Mouse (Mus musculus): ENCODE data around the gene Speer4e. TPM values are rescaled to one million over a fixed set of nuclear protein-coding genes. Genes with fewer than 3 reads are reported as not detected.
"Not testable (repeated sequence)": the region's sequence is repeated elsewhere in the genome, so short reads cannot be mapped to it uniquely, and the experiment has no call there.

The Speer4e gene
- total and polyA plus RNA-seq, 2 experiments from 2014 or later, result not detected

DNA sequence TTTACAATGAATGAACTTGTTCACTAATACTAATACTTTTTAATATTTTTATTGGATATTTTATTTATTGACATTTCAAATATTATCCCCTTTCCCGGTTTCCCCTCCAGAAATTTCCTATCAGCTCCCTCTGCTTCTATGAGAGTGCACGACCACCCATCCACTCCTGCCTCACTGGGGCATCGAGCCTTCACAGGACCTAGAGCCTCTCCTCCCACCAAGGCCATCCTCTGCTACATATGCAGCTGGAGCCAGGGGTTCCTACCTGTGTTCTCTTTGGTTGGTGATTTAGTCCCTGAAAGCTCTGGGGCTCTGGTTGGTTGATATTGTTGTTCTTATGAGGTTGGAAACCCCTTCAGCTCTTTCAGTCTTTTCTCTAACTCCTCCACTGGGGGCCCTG lies 14.5 kb upstream of the Speer4e start:
- not testable (repeated sequence) for ATAC-seq, DNase-seq
- WGBS, result 74% methylated on average over 3 of the region's 3 CpGs

GRCm38 (mm10) chr5:14951822-14952221 lies 13.6 kb upstream of the Speer4e start:
- peaks cover 14% of the 10 kb centered on the region; the same call in 1 of the 2 replicates for H3K9me3 ChIP-seq (ENCODE audit: low read length)
- DNase-seq; H3K27me3 ChIP-seq (ENCODE audit: insufficient read depth, low read length); H3K4me2 ChIP-seq (ENCODE audit: low read depth); H3K4me3 ChIP-seq (ENCODE audit: low read depth, low read length); H3K36me3 ChIP-seq (ENCODE audit: insufficient read depth); H3K27ac ChIP-seq (ENCODE audit: low read depth, low read length); H3K9ac ChIP-seq; ATAC-seq; H3K4me1 ChIP-seq (ENCODE audit: insufficient read depth): not testable (repeated sequence)
- 69% methylated on average over 7 of the region's 7 CpGs for WGBS

More for the DNA sequence above, 14.5 kb upstream of the Speer4e start:
- H3K9ac ChIP-seq; H3K36me3 ChIP-seq (ENCODE audit: insufficient read depth); H3K27me3 ChIP-seq (ENCODE audit: insufficient read depth, low read length); H3K27ac ChIP-seq (ENCODE audit: low read depth, low read length); H3K4me3 ChIP-seq (ENCODE audit: low read depth, low read length); H3K4me1 ChIP-seq (ENCODE audit: insufficient read depth); H3K4me2 ChIP-seq (ENCODE audit: low read depth): not testable (repeated sequence)
- H3K9me3 ChIP-seq (ENCODE audit: low read length), result peaks cover 13% of the 10 kb centered on the region; the same call in 1 of the 2 replicates

DNA sequence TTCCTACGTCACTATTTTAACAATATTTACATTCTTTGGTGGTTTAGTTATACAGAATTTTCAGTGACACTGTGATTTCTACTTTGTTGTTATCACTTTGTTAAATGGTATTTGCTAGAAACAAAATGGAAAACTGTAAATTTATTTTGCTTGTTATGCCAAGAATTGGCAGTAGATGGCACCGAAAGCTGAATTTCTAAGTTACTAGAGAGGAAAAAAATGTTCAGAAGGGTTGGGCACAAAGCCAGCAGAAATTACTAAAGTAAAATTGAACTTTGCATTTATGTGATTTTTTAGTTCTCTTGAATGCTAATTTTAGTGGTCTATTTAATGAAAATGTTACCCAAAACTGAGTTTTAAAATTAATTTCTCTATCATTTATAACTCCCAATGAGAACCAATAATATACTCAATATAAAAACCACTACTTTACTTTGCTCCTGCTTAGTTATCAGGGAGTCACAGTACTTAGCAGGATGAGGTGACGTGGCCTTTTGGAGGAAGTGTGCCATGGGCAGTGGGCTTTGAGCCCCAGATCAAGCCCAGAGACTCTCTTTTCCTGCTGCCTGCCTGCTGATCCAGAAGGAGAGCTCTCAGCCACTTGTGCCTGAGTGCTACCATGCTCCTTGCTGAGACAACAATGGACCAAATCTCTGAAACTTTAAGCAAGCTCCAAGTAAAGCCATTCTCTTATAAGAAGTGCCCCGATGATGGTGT lies 9.4 kb upstream of the Speer4e start:
- DNase-seq; ATAC-seq; H3K27me3 ChIP-seq (ENCODE audit: insufficient read depth, low read length); H3K4me3 ChIP-seq (ENCODE audit: low read depth, low read length); H3K4me1 ChIP-seq (ENCODE audit: insufficient read depth); H3K4me2 ChIP-seq (ENCODE audit: low read depth); H3K36me3 ChIP-seq (ENCODE audit: insufficient read depth); H3K27ac ChIP-seq (ENCODE audit: low read depth, low read length); H3K9me3 ChIP-seq (ENCODE audit: low read length); H3K9ac ChIP-seq: not testable (repeated sequence)
- WGBS, result 63% methylated on average over 4 of the region's 4 CpGs

DNA sequence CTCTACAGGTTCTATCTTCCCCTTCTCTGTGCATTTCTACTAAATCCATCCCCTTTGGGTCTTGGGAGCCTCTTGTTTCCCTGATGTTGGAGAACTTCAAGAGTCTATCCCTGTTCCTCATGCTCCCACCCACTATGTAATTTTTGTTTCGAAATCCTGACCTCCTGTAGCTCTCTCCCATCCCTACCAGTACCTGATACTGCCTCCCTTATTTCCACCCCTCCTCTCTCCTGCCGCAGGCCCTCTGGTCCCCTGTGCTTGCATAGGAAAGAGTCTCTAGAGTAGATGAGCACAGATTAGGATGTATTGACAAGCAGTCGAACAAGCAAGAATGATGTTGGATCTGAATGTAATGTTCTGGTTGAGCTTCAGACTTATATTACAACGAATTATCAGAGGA lies 7.3 kb upstream of the Speer4e start:
- not testable (repeated sequence) for H3K4me2 ChIP-seq (ENCODE audit: low read depth); H3K9me3 ChIP-seq (ENCODE audit: low read length); H3K27ac ChIP-seq (ENCODE audit: low read depth, low read length); ATAC-seq; H3K4me3 ChIP-seq (ENCODE audit: low read depth, low read length); H3K36me3 ChIP-seq (ENCODE audit: insufficient read depth); H3K4me1 ChIP-seq (ENCODE audit: insufficient read depth); H3K27me3 ChIP-seq (ENCODE audit: insufficient read depth, low read length); DNase-seq; H3K9ac ChIP-seq
- 60% methylated on average over 4 of the region's 4 CpGs for WGBS

GRCm38 (mm10) chr5:14941043-14941442 lies 2.8 kb upstream of the Speer4e start:
- not testable (repeated sequence) for H3K4me3 ChIP-seq (ENCODE audit: low read depth, low read length); H3K9me3 ChIP-seq (ENCODE audit: low read length); H3K27ac ChIP-seq (ENCODE audit: low read depth, low read length); ATAC-seq; H3K9ac ChIP-seq; H3K4me1 ChIP-seq (ENCODE audit: insufficient read depth); DNase-seq; H3K27me3 ChIP-seq (ENCODE audit: insufficient read depth, low read length); H3K36me3 ChIP-seq (ENCODE audit: insufficient read depth); H3K4me2 ChIP-seq (ENCODE audit: low read depth)
- WGBS, result 90% methylated on average over 1 of the region's 1 CpGs

DNA sequence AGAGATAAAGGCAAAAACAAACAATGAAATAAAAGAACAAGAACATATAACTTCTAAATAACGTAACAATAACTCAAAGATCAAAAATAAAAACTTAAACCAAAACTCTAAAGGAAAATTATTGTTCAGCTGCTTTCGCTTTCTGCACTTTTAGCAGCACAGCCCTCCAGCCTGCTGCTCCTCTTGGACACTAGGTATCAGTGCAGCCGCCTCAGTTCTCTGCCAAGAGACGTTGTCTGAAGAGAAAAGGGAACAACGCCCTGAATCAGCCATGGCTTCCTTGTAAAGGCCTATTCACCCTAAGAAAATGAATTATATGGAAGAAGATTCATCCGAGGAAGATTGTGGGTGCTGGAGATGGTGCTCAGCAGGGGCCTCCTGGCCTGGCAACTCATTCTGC lies 4.5 kb downstream of the Speer4e start:
- 73% methylated on average over 5 of the region's 6 CpGs for WGBS
- H3K27ac ChIP-seq (ENCODE audit: low read depth, low read length); ATAC-seq; H3K36me3 ChIP-seq (ENCODE audit: insufficient read depth); DNase-seq; H3K4me2 ChIP-seq (ENCODE audit: low read depth); H3K4me3 ChIP-seq (ENCODE audit: low read depth, low read length); H3K9ac ChIP-seq; H3K27me3 ChIP-seq (ENCODE audit: insufficient read depth, low read length); H3K9me3 ChIP-seq (ENCODE audit: low read length); H3K4me1 ChIP-seq (ENCODE audit: insufficient read depth): not testable (repeated sequence)

DNA sequence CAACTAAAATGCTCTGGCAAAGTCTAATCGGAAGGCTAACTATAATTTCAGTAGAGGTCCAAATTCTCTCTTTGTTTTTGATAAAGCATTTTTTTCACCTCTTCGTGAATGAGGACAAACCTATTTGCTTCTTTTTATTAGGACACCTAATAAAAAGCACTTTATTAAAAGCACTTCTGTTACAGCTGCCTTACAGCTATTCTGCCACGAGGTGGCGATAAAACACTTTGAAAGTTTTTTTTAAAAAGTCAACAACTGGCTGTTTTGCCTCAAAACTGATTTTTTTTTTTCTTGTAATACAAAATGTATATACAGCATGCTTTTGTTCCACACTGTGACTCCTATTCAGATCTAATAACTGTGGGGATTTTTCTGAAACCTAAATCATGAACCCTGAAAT lies 11.2 kb downstream of the Speer4e start:
- DNase-seq, result not testable (repeated sequence)
- WGBS, result 31% methylated on average over 4 of the region's 4 CpGs

GRCm38 (mm10) chr5:14914799-14915198 lies 23.4 kb downstream of the Speer4e start, which contains the start of gene Gm9758:
TSS of gene Gm9758 (minus strand) at chr5:14914899.
- not testable (repeated sequence) for H3K9ac ChIP-seq; H3K4me3 ChIP-seq (ENCODE audit: low read depth, low read length); H3K36me3 ChIP-seq (ENCODE audit: insufficient read depth); ATAC-seq; DNase-seq; H3K4me1 ChIP-seq (ENCODE audit: insufficient read depth); H3K27me3 ChIP-seq (ENCODE audit: insufficient read depth, low read length); H3K9me3 ChIP-seq (ENCODE audit: low read length); H3K27ac ChIP-seq (ENCODE audit: low read depth, low read length); H3K4me2 ChIP-seq (ENCODE audit: low read depth)
- WGBS, result 50% methylated on average over 1 of the region's 1 CpGs

More for the DNA sequence above, 11.2 kb downstream of the Speer4e start:
- not testable (repeated sequence) for H3K36me3 ChIP-seq (ENCODE audit: insufficient read depth); H3K27me3 ChIP-seq (ENCODE audit: insufficient read depth, low read length); H3K4me2 ChIP-seq (ENCODE audit: low read depth); H3K27ac ChIP-seq (ENCODE audit: low read depth, low read length); H3K4me3 ChIP-seq (ENCODE audit: low read depth, low read length); H3K9ac ChIP-seq; H3K4me1 ChIP-seq (ENCODE audit: insufficient read depth); H3K9me3 ChIP-seq (ENCODE audit: low read length); ATAC-seq
- peak; percentile 30; the same call in 1 of the 2 replicates for TF ChIP-seq CTCF (IDR thresholded peaks at IDR 0.05; ENCODE audit: low read depth)

GRCm38 (mm10) chr5:14914361-14914760 lies 23.9 kb downstream of the Speer4e start:
- H3K9ac ChIP-seq; H3K27ac ChIP-seq (ENCODE audit: low read depth, low read length); DNase-seq; H3K4me3 ChIP-seq (ENCODE audit: low read depth, low read length); H3K4me2 ChIP-seq (ENCODE audit: low read depth); H3K27me3 ChIP-seq (ENCODE audit: insufficient read depth, low read length); ATAC-seq; H3K4me1 ChIP-seq (ENCODE audit: insufficient read depth); H3K9me3 ChIP-seq (ENCODE audit: low read length); H3K36me3 ChIP-seq (ENCODE audit: insufficient read depth): not testable (repeated sequence)
- WGBS, result 71% methylated on average over 2 of the region's 3 CpGs

DNA sequence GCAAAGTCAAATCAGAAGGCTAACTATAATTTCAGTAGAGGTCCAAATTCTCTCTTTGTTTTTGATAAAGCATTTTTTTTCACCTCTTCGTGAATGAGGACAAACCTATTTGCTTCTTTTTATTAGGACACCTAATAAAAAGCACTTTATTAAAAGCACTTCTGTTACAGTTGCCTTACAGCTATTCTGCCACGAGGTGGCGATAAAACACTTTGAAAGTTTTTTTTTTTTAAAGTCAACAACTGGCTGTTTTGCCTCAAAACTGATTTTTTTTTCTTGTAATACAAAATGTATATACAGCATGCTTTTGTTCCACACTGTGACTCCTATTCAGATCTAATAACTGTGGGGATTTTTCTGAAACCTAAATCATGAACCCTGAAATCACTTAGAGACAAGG lies 34.7 kb downstream of the Speer4e start:
- not testable (repeated sequence) for H3K4me3 ChIP-seq (ENCODE audit: low read depth, low read length); H3K36me3 ChIP-seq (ENCODE audit: insufficient read depth); H3K27ac ChIP-seq (ENCODE audit: low read depth, low read length); H3K4me1 ChIP-seq (ENCODE audit: insufficient read depth); H3K9ac ChIP-seq; H3K9me3 ChIP-seq (ENCODE audit: low read length); ATAC-seq; H3K27me3 ChIP-seq (ENCODE audit: insufficient read depth, low read length); H3K4me2 ChIP-seq (ENCODE audit: low read depth); DNase-seq
- WGBS, result 15% methylated on average over 3 of the region's 3 CpGs

Measured in forebrain, postnatal 0 days (tissue).